Comparison of ENCODE assay signal across 8 mouse cellular contexts in the genomic region with DNA sequence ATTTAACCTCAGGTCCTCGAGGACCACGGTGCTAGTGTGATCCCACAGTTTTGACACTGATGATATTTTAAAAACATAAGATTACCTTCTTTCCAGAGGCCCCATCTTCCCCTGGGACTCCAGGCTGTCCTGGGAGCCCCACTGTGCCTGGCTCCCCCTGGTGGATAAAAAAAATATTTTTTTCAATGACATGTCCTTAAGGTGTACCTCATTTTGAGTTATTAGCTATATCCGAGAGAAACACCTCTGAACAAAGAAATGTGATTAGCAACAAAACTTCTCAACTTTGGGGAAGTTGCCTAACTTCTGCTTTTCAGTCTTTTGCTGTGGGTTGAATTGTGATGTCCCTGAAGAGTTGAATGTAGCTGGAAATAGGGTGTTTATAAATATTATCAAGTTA.
A peak's percentile ranks its signal among the peaks of the same experiment; 100 is the strongest.
DNase-seq lines count a peak whose midpoint lies in the region; ATAC-seq and TF ChIP-seq lines count a peak whose summit lies in the region.

No protein-coding gene starts in this region.

- H3K9me3 ChIP-seq in limb, embryonic 14.5 days (ENCODE audit: control insufficient read depth, low read length), result no peaks in the 10 kb centered on the region
- H3K9me3 ChIP-seq in limb, embryonic 10.5 days (replicated peaks), result no peaks in the 10 kb centered on the region
- H3K9me3 ChIP-seq in stomach, embryonic 15.5 days, result no peaks in the 10 kb centered on the region

- no peaks in the 10 kb centered on the region for H3K27me3 ChIP-seq in limb, embryonic 14.5 days (ENCODE audit: control insufficient read depth, insufficient read depth, low read length)
- H3K27me3 ChIP-seq in limb, embryonic 10.5 days (ENCODE audit: low read depth, poor library complexity, severe bottlenecking), result no peaks in the 10 kb centered on the region
- no peaks in the 10 kb centered on the region for H3K27me3 ChIP-seq in stomach, embryonic 15.5 days (replicated peaks)

- no peak for ATAC-seq in limb, embryonic 14.5 days (ENCODE audit: low FRiP score, low read depth)
- ATAC-seq in granulocyte monocyte progenitor cell, adult 5-6 weeks (replicated peaks; ENCODE audit: poor library complexity, severe bottlenecking), result peak; percentile 77
- ATAC-seq in stomach, embryonic 15.5 days (ENCODE audit: insufficient read depth, low FRiP score, low read depth), result no peak

- intact Hi-C loops in heart, postnatal 25 days (cut with DNase I), result loop anchor here (5.0 to 10.0 kb wide), 2 partner anchors 242 to 355 kb away; a partner anchor contains a TSS

- DNase-seq in cerebellum, postnatal 10 days, result peak; percentile 42 to 76
- no peak for DNase-seq in cerebellum, adult 11 months
- peak; percentile 38 for DNase-seq in limb, embryonic 14.5 days (ENCODE audit: low spot score)
- no peak for DNase-seq in limb, embryonic 10.5 days (ENCODE audit: low spot score)
- peak; percentile 35 for DNase-seq in R1 (ENCODE audit: low read depth, low spot score)
- no peak for DNase-seq in heart, postnatal 25 days (ENCODE audit: low spot score)

- no peak overlapping the region for H3K4me2 ChIP-seq in limb, embryonic 14.5 days (replicated peaks; ENCODE audit: low read depth, low read length, severe bottlenecking)
- H3K4me2 ChIP-seq in stomach, embryonic 15.5 days, result no peak overlapping the region

- no peak overlapping the region for H3K27ac ChIP-seq in limb, embryonic 14.5 days (replicated peaks; ENCODE audit: low read depth, low read length)
- H3K27ac ChIP-seq in limb, embryonic 10.5 days, result no peak overlapping the region
- H3K27ac ChIP-seq in stomach, embryonic 15.5 days, result peak overlapping the region; percentile 33; the same call in 1 of the 2 replicates

- no peaks in the 10 kb centered on the region for H3K36me3 ChIP-seq in limb, embryonic 14.5 days (ENCODE audit: control insufficient read depth, insufficient read depth, low read length)
- no peaks in the 10 kb centered on the region for H3K36me3 ChIP-seq in limb, embryonic 10.5 days
- H3K36me3 ChIP-seq in stomach, embryonic 15.5 days, result no peaks in the 10 kb centered on the region

- 61% methylated on average over 3 of the region's 3 CpGs for WGBS in limb, embryonic 14.5 days
- 68% methylated on average over 3 of the region's 3 CpGs for WGBS in limb, embryonic 10.5 days
- 39% methylated on average over 3 of the region's 3 CpGs for WGBS in stomach, embryonic 15.5 days

- no peak for TF ChIP-seq POLR2A in limb, embryonic 14.5 days (IDR thresholded peaks at IDR 0.05; ENCODE audit: borderline replicate concordance, extremely low read depth, insufficient read depth, insufficient read length)

- no peak overlapping the region for H3K9ac ChIP-seq in limb, embryonic 14.5 days (ENCODE audit: low read depth, low read length, severe bottlenecking)
- no peak overlapping the region for H3K9ac ChIP-seq in stomach, embryonic 15.5 days

- no peaks in the 10 kb centered on the region; the same call in 1 of the 2 replicates for H3K4me1 ChIP-seq in limb, embryonic 14.5 days (ENCODE audit: control insufficient read depth, insufficient read depth, low read length)
- peaks cover 19% of the 10 kb centered on the region for H3K4me1 ChIP-seq in limb, embryonic 10.5 days
- no peaks in the 10 kb centered on the region for H3K4me1 ChIP-seq in stomach, embryonic 15.5 days

- no peak overlapping the region for H3K4me3 ChIP-seq in limb, embryonic 14.5 days (replicated peaks; ENCODE audit: low read length)
- H3K4me3 ChIP-seq in limb, embryonic 10.5 days, result no peak overlapping the region
- no peak overlapping the region for H3K4me3 ChIP-seq in stomach, embryonic 15.5 days (replicated peaks)

Comparison
In these comparisons a context has a peak if more than half of its experiments do, and no peak if none do; other contexts are left out.
1. DNase-seq: peak in cerebellum, postnatal 10 days (2 of 2), limb, embryonic 14.5 days (single experiment) and R1 (single experiment); none in cerebellum, adult 11 months (single experiment), limb, embryonic 10.5 days (single experiment) and heart, postnatal 25 days (single experiment).